Mouse (Mus musculus): ENCODE data around the gene Erbb4. TPM values are rescaled to one million over a fixed set of nuclear protein-coding genes. Genes with fewer than 3 reads are reported as not detected.
A peak's percentile ranks its signal among the peaks of the same experiment; 100 is the strongest.

Gene Erbb4
- polyA plus RNA-seq (2015; fragmentation: Nextera tagmentation; extraction: Ambion mirVana) = 14.0 and 15.6 TPM in 2 replicates

- no peaks in the 10 kb centered on the region for H3K9me3 ChIP-seq (ENCODE audit: control insufficient read depth, low read length)
- H3K4me1 ChIP-seq (replicated peaks; ENCODE audit: control insufficient read depth, insufficient read depth, low read length) = peaks cover 31% of the 10 kb centered on the region
- peak within 1 kb of the TSS; percentile 98 for H3K4me2 ChIP-seq (ENCODE audit: low read length)
- H3K4me3 ChIP-seq (replicated peaks; ENCODE audit: low read length) = peak within 1 kb of the TSS; percentile 78
- H3K27me3 ChIP-seq (replicated peaks; ENCODE audit: control insufficient read depth, insufficient read depth, low read length) = peaks cover 22% of the 10 kb centered on the region
- peak within 1 kb of the TSS; percentile 74 for H3K27ac ChIP-seq (ENCODE audit: low read length)
- under 1% methylated on average over 63 of the region's 63 CpGs for WGBS
- H3K36me3 ChIP-seq (ENCODE audit: control insufficient read depth, insufficient read depth) = no peaks in the 10 kb centered on the region
- H3K9ac ChIP-seq (replicated peaks; ENCODE audit: low read depth, low read length) = peak within 1 kb of the TSS; percentile 77
- ATAC-seq = peak; percentile 68
Measured at GRCm38 (mm10) chr1:69107485-69108158, at the start of gene Erbb4. Gene Erbb4, minus strand, starts transcription at chr1:69108059.

DNA sequence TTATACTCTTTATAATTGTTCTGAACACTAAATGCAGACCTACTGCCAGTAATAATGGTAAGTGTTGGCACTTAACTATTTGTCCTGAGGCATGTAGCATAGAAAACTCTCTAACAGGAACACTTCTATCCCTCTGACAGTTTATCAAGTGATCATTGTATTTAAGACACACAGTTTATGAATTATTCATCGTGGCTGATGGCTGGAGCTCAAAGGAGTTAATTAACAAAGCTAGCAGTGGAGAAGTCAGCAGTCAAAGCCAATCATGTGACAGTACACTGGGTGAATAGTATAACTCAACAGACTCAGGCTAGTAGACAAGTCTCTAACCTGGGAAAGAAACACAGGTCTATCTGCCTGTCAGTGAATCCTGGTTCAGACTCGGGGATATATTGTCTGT is 49.5 kb upstream of the Erbb4 start:
- no peak overlapping the region for H3K27ac ChIP-seq (ENCODE audit: low read length)
- H3K9ac ChIP-seq (replicated peaks; ENCODE audit: low read depth, low read length) = no peak overlapping the region
- no peak overlapping the region for H3K4me3 ChIP-seq (replicated peaks; ENCODE audit: low read length)
- WGBS = 21% methylated on average over 2 of the region's 2 CpGs
- no peaks in the 10 kb centered on the region for H3K27me3 ChIP-seq (replicated peaks; ENCODE audit: control insufficient read depth, insufficient read depth, low read length)
- peak; percentile 94 for ATAC-seq
- no peaks in the 10 kb centered on the region for H3K9me3 ChIP-seq (ENCODE audit: control insufficient read depth, low read length)
- no peak overlapping the region for H3K4me2 ChIP-seq (ENCODE audit: low read length)
- peaks cover 3% of the 10 kb centered on the region for H3K4me1 ChIP-seq (replicated peaks; ENCODE audit: control insufficient read depth, insufficient read depth, low read length)
- H3K36me3 ChIP-seq (ENCODE audit: control insufficient read depth, insufficient read depth) = no peaks in the 10 kb centered on the region

- ATAC-seq = no peak
- no peaks in the 10 kb centered on the region for H3K4me1 ChIP-seq (replicated peaks; ENCODE audit: control insufficient read depth, insufficient read depth, low read length)
- H3K4me3 ChIP-seq (replicated peaks; ENCODE audit: low read length) = no peak overlapping the region
- H3K4me2 ChIP-seq (ENCODE audit: low read length) = no peak overlapping the region
- H3K36me3 ChIP-seq (ENCODE audit: control insufficient read depth, insufficient read depth) = no peaks in the 10 kb centered on the region
- H3K27me3 ChIP-seq (replicated peaks; ENCODE audit: control insufficient read depth, insufficient read depth, low read length) = no peaks in the 10 kb centered on the region
- no peak overlapping the region for H3K27ac ChIP-seq (ENCODE audit: low read length)
- no peaks in the 10 kb centered on the region for H3K9me3 ChIP-seq (ENCODE audit: control insufficient read depth, low read length)
- H3K9ac ChIP-seq (replicated peaks; ENCODE audit: low read depth, low read length) = no peak overlapping the region
Measured at GRCm38 (mm10) chr1:69141341-69141740, 33.5 kb upstream of the Erbb4 start.

- H3K4me3 ChIP-seq (replicated peaks; ENCODE audit: low read length) = no peak overlapping the region
- no peak overlapping the region for H3K27ac ChIP-seq (ENCODE audit: low read length)
- H3K9me3 ChIP-seq (ENCODE audit: control insufficient read depth, low read length) = no peaks in the 10 kb centered on the region
- H3K27me3 ChIP-seq (replicated peaks; ENCODE audit: control insufficient read depth, insufficient read depth, low read length) = no peaks in the 10 kb centered on the region
- no peaks in the 10 kb centered on the region for H3K36me3 ChIP-seq (ENCODE audit: control insufficient read depth, insufficient read depth)
- no peak for ATAC-seq
- no peak overlapping the region for H3K4me2 ChIP-seq (ENCODE audit: low read length)
- no peaks in the 10 kb centered on the region for H3K4me1 ChIP-seq (replicated peaks; ENCODE audit: control insufficient read depth, insufficient read depth, low read length)
- no peak overlapping the region for H3K9ac ChIP-seq (replicated peaks; ENCODE audit: low read depth, low read length)
- WGBS = 55% methylated on average over 6 of the region's 6 CpGs
Measured at GRCm38 (mm10) chr1:69139519-69139868, 31.6 kb upstream of the Erbb4 start.

DNA sequence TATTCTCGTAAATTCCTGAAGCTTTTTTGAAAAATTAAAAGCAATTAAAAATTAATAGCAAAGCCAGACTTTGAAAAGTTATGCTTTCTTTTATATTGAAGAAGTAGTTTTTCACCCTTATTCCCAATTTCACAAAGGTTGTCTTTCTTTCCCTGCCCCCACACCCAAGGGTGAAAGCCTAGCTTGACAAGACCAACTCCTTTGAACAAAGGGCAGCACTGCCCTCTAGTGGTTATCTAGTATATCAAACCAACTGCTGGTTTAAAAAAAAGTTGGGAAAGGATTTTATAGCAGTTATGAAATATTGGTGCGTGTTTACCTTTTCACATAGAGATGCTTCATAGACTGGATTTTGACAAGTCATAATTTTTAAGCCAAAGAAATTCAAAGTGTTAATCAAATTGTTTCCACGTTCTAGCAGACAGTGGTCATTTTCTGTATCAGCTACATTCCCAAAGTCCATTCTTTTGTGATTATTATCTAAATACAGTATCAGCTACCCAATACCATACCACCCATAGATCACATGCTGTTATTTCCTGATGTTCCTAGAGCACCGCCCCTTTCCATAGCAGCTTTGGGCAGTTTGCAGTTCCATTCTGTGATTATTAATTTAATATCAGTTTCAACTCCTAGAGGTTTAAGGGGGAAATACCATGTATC is 31.1 kb upstream of the Erbb4 start:
- Histone ChIP-seq H3K27ac (ENCODE audit: low read length) (no peak overlapping the region), H3K9ac (replicated peaks; ENCODE audit: low read depth, low read length) (no peak overlapping the region), H3K27me3 (replicated peaks; ENCODE audit: control insufficient read depth, insufficient read depth, low read length) (no peaks in the 10 kb centered on the region), H3K4me3 (replicated peaks; ENCODE audit: low read length) (no peak overlapping the region), H3K9me3 (ENCODE audit: control insufficient read depth, low read length) (no peaks in the 10 kb centered on the region), H3K36me3 (ENCODE audit: control insufficient read depth, insufficient read depth) (no peaks in the 10 kb centered on the region), H3K4me1 (replicated peaks; ENCODE audit: control insufficient read depth, insufficient read depth, low read length) (no peaks in the 10 kb centered on the region), H3K4me2 (ENCODE audit: low read length) (no peak overlapping the region)
- WGBS = 41% methylated on average over 4 of the region's 4 CpGs
- no peak for ATAC-seq

GRCm38 (mm10) chr1:69124147-69124848 is 16.4 kb upstream of the Erbb4 start:
- ATAC-seq = no peak
- 79% methylated on average over 1 of the region's 1 CpGs for WGBS

GRCm38 (mm10) chr1:69118249-69118938 is 10.5 kb upstream of the Erbb4 start:
- Histone ChIP-seq H3K9ac (replicated peaks; ENCODE audit: low read depth, low read length) (no peak overlapping the region), H3K27ac (ENCODE audit: low read length) (no peak overlapping the region), H3K36me3 (ENCODE audit: control insufficient read depth, insufficient read depth) (no peaks in the 10 kb centered on the region), H3K4me2 (ENCODE audit: low read length) (no peak overlapping the region), H3K4me1 (replicated peaks; ENCODE audit: control insufficient read depth, insufficient read depth, low read length) (no peaks in the 10 kb centered on the region), H3K27me3 (replicated peaks; ENCODE audit: control insufficient read depth, insufficient read depth, low read length) (no peaks in the 10 kb centered on the region), H3K9me3 (ENCODE audit: control insufficient read depth, low read length) (no peaks in the 10 kb centered on the region), H3K4me3 (replicated peaks; ENCODE audit: low read length) (no peak overlapping the region)
- 86% methylated on average over 4 of the region's 4 CpGs for WGBS
- ATAC-seq = no peak

More at GRCm38 (mm10) chr1:69124147-69124848, 16.4 kb upstream of the Erbb4 start:
- Histone ChIP-seq H3K4me2 (ENCODE audit: low read length) (no peak overlapping the region), H3K36me3 (ENCODE audit: control insufficient read depth, insufficient read depth) (no peaks in the 10 kb centered on the region), H3K27me3 (replicated peaks; ENCODE audit: control insufficient read depth, insufficient read depth, low read length) (no peaks in the 10 kb centered on the region), H3K27ac (ENCODE audit: low read length) (no peak overlapping the region), H3K9me3 (ENCODE audit: control insufficient read depth, low read length) (no peaks in the 10 kb centered on the region), H3K4me1 (replicated peaks; ENCODE audit: control insufficient read depth, insufficient read depth, low read length) (no peaks in the 10 kb centered on the region), H3K9ac (replicated peaks; ENCODE audit: low read depth, low read length) (no peak overlapping the region), H3K4me3 (replicated peaks; ENCODE audit: low read length) (no peak overlapping the region)

DNA sequence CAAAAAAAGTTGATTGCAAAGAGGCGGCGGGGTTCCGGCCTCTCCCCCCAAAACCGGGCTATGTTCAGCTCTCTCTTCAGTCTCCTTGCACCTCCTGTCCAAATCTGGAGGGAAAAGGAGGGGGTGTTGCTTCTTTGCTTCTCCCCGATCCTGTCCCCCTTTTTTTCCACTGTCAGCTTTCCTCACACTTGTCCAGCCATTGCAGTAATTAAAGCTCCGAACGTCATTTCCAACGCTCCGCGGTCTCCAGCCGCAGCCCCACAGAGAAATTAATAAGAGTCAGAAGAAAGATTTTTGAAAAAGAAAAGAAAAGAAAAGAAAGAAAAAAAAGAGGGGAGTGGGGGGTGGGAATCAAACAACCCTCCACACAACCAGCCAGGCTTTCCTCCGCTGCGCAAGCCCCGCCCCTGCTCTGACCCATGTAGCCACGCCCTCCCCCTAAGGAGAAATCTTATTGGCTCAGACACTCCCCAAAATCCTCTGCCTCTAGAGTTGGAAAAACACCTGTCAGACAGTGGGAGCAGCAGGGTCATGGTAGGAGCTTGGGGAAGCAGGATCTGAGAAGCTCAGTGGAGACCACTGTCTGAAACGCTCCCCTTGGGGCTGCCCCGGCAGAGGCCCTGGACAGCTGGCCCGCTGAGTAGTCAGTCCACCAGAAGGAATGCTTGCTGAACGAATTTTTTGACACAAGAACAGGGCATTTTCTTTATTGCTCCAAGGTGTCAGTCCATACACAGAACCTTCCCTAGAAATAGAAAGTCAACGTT is 483 bp upstream of the Erbb4 start:
- H3K4me1 ChIP-seq (replicated peaks; ENCODE audit: control insufficient read depth, insufficient read depth, low read length) = peaks cover 31% of the 10 kb centered on the region
- H3K4me3 ChIP-seq (replicated peaks; ENCODE audit: low read length) = peak overlapping the region; percentile 78
- whole genome bisulfite sequencing = 3% methylated on average over 20 of the region's 20 CpGs

More for the DNA sequence above, 483 bp upstream of the Erbb4 start:
- H3K27me3 ChIP-seq (replicated peaks; ENCODE audit: control insufficient read depth, insufficient read depth, low read length) = peaks cover 20% of the 10 kb centered on the region
- H3K9me3 ChIP-seq (ENCODE audit: control insufficient read depth, low read length) = no peaks in the 10 kb centered on the region
- no peaks in the 10 kb centered on the region for H3K36me3 ChIP-seq (ENCODE audit: control insufficient read depth, insufficient read depth)
- H3K27ac ChIP-seq (ENCODE audit: low read length) = peak overlapping the region; percentile 74
- peak; percentile 76 for ATAC-seq
- peak overlapping the region; percentile 77 for H3K9ac ChIP-seq (replicated peaks; ENCODE audit: low read depth, low read length)
- H3K4me2 ChIP-seq (ENCODE audit: low read length) = peak overlapping the region; percentile 98
